Mouse (Mus musculus): ENCODE measurements around the gene Akap5.

Akap5 gene

DNA sequence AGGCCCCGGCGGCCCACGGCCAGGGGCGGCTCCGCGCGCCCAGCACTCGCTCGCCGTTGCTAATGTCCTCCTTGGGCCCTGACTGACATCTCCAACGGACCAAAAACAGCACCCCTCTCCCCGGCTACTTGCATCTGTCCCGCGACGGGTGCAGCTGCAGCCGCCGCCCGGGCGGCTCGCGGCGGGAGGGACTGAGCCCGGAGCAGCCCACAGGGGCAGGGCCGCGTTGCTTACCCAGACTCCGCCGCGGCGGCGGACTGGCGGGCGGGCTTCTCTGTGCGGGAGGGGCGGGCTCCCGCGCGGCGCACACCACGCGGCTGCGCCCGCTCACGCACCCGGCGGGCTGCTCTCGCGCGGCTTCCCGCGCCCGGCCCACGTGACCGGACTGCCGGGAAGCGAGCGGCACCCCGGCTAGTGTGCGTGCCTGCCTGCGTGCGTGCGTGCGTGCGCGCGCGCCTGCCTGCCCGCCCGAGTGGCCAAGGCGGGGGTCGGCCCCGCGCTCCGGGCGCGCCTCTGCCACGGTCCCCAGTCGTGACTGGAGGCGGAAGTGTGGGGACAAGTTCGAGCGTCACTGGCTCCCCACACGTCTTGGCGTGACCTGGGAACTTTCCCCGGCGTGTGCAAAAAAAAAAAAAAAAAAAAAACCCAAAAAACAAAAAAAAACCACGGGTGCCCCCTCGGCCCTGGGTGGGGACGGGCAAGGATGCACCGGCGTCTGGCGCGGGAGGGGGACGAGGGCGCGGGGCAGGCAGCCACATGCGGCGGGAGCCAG is 44.7 kb downstream of the Akap5 start, which contains the start of gene Zbtb25:
Zbtb25 (minus strand) TSS at position 397 of the 772 bp plus-strand sequence.
- DNase-seq (ENCODE audit: low spot score), result peak; percentile 91

DNA sequence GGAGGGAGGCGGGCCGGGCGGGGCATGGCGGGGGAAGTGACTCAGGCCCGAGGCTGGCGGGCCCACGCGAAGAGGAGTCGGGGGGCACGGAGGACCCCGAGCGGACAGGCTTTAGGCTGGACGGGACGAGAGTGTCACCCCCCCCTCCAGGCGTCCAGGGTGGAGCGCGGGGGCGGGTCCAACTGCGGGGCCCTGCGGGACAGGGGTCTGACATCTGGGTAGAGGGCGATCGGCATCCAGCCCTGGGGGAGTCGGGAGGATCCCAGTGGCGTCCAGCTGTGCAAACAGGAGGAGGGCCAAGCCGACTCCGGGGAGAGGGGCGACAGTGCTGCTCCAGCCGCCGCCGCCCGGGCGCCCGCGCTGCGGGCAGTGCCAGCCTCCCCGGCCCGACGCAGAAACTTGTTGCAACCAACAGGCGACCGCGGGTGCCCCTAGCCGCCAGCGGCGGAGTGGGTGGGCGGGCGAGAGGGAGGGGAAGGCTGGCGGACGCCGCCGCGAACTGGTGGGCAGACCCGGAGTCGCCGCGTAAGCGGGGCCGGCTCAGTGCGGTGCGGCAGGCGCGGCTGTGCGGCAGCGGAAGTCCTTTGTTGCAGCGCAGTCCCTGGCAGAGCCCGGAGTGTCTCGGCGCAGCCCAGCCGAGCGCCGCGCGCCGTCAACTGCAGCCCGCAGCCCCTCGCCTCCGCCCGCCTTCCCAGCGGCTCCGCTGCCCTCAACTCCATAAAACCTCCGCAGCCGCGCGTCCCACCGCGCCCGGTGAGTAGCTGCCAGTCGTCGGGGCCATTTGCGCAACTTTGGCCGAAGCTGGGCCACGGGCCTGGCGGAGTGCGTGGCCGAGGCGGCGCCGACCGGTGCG is 45.5 kb downstream of the Akap5 start, which contains the start of gene Zbtb1:
Zbtb1 (plus strand) TSS at position 289 of the 853 bp plus-strand sequence.
- peak; percentile 82 for DNase-seq (ENCODE audit: low spot score)

DNA sequence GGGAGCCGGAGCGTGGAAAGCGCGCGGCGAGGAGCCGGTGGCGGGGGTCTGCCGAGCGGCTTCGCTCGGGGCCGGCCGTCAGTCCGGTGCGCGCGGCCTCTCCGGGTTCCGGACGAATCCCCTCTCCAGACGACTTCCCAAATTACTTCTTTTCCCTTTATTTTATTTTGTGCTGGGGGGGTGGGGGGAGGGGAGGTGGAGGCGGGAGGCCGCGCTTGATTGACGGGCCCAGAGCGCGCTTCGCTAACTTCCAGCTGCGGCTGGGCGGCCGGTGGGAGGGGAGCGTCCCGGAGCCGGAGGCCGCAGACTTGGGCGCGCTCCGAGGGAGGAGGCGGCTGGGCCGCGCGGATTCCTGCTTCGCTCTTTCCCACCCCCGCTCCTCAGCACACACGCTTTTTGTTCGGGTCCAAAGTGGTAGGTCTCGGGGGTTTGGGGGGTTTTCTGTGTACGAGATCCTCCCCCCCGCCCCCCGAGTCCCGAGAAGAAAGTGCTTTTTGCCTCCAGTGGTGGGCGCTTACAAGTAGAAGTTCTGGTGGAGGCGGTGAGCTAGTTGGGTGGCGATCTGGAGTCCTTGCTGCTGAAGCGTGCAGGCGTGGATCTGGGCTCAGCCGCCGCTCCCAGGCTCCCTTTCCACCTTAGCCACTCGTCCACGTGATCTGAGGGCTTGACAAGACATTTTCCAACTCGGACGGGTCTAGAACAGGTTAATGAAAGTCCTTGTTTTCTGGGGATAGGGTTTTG is 46.3 kb downstream of the Akap5 start:
- peak; percentile 53 for DNase-seq (ENCODE audit: low spot score)

DNA sequence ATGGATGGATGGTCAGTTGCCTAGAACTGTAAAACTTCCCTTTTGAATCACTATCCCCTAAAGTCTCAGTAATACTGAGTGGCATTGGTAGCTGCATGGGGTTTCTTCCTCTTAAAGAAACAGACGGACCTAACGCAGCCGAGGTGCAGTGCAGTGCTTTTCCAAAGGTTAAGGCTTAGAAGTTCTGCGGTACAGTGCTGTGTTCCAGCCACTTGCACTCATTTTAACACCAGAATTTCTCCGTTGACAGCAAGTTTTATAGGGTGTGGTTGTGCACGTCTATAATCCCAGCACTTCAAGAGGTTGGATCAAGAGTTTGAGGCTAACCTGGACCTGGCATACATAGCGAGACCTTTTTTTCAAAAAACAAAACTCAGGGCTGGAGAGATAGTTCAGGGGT is 47.4 kb downstream of the Akap5 start:
- no peak for DNase-seq (ENCODE audit: low spot score)

DNA sequence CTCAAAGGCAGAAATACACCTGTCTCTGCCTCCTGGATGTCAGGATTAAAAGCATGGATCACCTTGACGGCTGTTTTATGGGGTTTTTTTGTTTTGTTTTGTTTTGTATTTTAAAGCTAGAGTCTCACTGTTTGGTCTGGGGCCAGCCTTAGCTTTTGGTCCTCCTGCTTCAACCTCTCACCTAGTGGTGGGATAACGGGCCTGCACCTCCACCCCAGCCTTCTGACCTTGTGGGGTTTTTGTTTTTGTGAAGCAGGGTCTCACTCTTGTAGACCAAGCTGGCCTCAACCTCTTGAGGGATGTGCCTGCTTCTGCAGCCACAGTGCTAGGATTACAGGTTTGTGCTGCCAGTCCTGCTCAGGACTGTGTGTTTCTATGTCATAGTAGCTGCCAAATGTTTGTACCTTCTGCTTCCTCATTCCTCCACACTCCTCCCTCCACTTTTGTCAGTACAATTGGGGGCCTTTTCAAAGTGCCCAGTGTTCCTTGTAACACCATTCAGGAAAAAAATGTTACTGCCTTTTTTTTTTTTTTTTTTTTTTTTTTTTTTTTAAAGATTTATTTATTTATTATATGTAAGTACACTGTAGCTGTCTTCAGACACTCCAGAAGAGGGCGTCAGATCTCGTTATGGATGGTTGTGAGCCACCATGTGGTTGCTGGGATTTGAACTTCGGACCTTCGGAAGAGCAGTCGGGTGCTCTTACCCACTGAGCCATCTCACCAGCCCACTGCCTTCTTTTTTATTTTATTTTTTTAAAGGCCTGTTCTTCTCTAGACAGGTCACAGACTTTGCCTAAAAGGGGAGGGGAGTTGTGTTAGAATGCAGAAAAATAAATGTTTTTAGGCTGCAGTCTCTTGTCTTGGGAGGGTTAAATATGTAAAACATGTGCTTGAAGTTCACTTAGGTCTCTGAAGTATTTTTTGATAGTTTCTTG is 48.5 kb downstream of the Akap5 start:
- no peak for DNase-seq (ENCODE audit: low spot score)

DNA sequence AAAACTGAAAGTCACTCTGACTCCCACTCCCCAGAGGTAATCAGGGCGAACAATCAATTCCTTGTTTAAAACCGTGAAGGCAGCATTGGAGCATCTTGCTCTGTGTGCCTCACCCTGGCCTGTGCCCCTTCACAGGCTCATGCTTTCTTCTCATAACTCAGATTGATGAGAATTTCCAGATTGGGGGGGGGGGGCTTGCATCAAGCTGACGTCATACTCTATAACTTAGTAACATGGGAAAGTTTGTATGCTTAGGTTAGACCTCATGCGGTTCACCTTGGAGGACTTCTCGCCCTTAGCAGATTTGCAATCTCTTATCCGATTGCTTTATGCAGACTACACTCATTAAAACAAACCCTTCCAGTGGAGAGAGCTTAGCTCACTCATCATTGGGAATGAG is 49.3 kb downstream of the Akap5 start:
- DNase-seq (ENCODE audit: low spot score), result no peak

DNA sequence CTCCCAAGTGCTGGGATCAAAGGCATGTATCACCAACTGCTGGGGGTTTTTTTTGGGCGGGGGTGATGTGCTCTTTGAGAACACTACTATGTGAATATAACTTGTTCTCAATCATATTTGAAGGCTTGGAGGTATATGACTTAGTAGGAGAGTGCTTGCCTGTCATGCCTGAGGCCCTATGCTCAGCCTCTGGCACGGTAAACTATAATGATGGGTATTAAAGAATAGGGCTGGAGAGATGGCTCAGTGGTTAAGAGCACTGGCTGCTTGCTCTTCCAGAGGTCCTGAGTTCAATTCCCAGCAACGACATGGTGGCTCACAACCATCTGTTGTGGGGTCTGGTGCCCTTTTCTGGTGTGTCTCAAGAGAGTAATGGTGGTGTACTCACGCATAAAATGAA is 50.2 kb downstream of the Akap5 start:
- DNase-seq (ENCODE audit: low spot score), result no peak

DNA sequence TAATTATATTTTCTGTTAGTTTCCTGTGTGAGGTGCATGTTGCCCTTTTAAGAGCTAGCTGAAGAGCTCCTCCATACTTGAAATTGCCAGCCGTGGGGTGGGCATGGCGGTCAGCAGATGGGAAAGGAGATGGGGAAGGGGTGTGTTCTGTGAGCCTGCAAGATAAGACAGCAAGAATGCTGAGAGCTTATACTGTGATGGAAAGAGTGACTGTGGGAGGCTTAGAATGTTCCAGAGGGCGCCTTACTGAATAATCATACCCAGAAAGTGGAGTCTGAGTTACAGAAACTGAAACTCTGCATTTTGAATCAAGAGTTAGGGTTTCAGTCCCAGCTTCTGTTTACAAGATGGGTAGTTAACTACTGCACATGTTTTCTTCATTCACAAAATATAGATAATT is 50.8 kb downstream of the Akap5 start:
- no peak for DNase-seq (ENCODE audit: low spot score)

DNA sequence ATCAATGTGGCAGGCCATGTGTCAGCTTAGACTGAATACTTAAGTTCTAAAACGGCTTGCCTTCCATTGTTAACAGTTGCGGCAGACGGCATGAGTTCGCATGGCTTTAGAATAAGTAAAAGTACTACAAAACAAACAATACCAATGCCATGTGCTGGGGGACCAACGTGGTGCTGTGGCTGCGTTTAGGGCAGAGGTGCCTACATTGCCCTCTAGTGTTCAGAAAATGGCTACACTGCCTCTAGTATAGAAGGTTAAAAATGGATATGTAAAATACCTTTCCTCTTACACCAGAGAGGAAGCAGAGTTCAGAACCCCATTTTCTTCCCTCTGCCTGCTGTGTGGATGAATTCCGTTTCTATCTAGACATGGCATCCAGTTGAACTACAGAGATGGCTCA is 52.0 kb downstream of the Akap5 start:
- peak; percentile 35 for DNase-seq (ENCODE audit: low spot score)

DNA sequence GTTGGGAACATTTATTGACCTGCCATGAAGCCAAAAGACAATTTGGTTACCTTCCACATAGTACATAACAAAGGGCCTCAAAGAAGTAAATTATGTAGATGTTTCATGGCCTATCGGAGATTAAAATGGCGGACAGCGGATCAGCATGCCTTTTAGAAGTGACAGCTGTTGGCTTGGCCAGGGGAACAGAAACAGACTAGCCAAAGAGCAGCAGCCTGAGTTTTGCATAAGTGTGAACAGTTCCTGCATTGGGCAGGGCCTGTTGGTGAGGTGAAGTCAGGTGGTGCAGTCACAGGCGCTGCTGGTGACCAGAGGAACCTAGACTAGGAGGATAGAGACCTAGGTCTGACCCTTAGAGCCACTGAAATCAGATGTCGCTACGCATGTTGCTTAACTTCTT is 52.4 kb downstream of the Akap5 start:
- no peak for DNase-seq (ENCODE audit: low spot score)

DNA sequence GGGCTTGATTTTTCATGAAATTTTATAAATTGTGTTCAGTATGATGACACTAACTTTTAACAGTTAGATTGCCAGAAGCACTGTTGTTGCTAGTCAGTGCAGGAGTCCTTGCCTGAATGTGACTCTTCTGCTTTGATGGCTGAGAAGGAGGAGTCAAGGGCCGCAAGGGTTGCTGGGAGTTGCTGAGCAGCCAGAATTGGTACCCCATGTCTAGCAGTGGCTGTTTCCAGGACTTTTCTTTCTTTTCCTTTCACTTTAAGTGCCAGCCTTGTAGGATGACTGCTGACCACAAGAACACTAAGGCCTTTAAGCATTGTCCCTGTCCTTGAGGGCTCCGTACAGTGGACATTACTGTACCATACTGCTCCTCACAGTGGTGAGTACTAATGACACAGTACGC is 53.0 kb downstream of the Akap5 start:
- DNase-seq (ENCODE audit: low spot score), result no peak

DNA sequence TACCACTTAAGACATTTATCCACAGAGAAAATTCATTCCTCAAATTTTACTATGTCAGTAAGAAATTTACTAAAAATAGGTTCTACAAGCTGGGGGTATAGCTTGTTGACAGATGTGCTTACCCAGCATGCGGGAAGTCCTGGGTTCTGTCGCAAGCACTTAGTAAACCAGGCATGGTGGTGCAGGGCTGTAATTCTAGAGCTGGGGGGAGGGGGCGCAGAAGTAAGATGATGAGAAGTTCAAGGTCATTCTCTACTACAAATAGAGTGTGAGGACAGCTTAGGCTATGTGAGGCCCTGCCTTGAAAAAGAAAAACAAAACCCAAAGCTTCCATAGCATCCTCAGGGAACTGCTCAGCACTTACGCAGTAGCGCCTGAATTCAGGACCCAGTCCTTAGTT is 53.9 kb downstream of the Akap5 start:
- no peak for DNase-seq (ENCODE audit: low spot score)

DNA sequence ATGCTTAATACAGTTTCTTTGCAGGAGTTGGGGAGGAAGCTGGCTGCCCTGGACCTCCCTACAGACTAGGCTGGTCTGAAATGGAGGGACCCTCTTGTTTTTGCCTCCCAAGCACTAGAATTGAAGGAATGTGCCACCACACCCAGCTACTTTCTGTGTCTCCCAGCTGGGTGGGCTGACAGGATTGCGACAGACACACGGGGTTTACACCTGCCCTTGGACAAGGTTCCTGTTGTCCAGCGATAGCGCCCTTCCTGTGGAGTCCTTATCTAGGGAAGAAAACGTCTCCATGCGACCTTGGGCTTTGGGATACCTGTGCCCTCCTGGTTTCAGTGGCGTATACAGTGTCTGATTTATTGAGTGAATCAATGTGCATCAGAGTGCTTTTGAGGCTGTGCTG is 55.5 kb downstream of the Akap5 start:
- DNase-seq (ENCODE audit: low spot score), result no peak
